Mouse (Mus musculus) C2C12 (cell line): ENCODE measurements around the gene Fam92b.

ENCODE experiments used
- CEBPB ChIP-seq: IDR thresholded peaks from one replicate; pipeline ENCODE4 v1.6.1; 2011; ENCODE audit warnings: low read depth, mild to moderate bottlenecking, control low read depth, moderate library complexity
- CTCF ChIP-seq: IDR thresholded peaks from one replicate; pipeline ENCODE4 v1.5.1; 2011; ENCODE audit not compliant: control insufficient read depth, insufficient read depth, insufficient read length
- MAX ChIP-seq: IDR thresholded peaks from one replicate; pipeline ENCODE4 v1.6.1; 2011; ENCODE audit warnings: mild to moderate bottlenecking, control low read depth
- MYOD1 ChIP-seq: IDR thresholded peaks from one replicate; pipeline ENCODE4 v1.6.1; 2011; ENCODE audit warnings: low read depth; ENCODE audit not compliant: control insufficient read depth, insufficient read length
- MYOG ChIP-seq: IDR thresholded peaks from one replicate; pipeline ENCODE4 v1.6.1; 2011; ENCODE audit not compliant: control insufficient read depth, insufficient read length; ENCODE audit errors: extremely low read depth
- USF1 ChIP-seq: IDR thresholded peaks from one replicate; pipeline ENCODE4 v1.6.1; 2011; ENCODE audit warnings: low read depth, mild to moderate bottlenecking, control low read depth, moderate library complexity

- TF ChIP-seq CTCF (no peak), MYOG (no peak), MAX (no peak), MYOD1 (no peak), USF1 (no peak), CEBPB (no peak)
Observed at GRCm38 (mm10) chr8:120126357-120127161, 50.7 kb downstream of the Fam92b start.
